Mouse (Mus musculus) CD4-positive, CD25-positive, alpha-beta regulatory T cell, adult 9 weeks (primary cell): ENCODE measurements around the gene C130060K24Rik. TPM values are rescaled to one million over a fixed set of nuclear protein-coding genes. Genes with fewer than 3 reads are reported as not detected.

ENCODE experiments used
- polyA plus RNA-seq: library from polyadenylated mRNA; unstranded; fragments of 100-300 nt; shearing (Covaris generic); gene quantifications from one replicate; pipeline ENCODE4 v1.2.1, GENCODE M21; 2017

Gene C130060K24Rik
- polyA plus RNA-seq: not detected

DNA sequence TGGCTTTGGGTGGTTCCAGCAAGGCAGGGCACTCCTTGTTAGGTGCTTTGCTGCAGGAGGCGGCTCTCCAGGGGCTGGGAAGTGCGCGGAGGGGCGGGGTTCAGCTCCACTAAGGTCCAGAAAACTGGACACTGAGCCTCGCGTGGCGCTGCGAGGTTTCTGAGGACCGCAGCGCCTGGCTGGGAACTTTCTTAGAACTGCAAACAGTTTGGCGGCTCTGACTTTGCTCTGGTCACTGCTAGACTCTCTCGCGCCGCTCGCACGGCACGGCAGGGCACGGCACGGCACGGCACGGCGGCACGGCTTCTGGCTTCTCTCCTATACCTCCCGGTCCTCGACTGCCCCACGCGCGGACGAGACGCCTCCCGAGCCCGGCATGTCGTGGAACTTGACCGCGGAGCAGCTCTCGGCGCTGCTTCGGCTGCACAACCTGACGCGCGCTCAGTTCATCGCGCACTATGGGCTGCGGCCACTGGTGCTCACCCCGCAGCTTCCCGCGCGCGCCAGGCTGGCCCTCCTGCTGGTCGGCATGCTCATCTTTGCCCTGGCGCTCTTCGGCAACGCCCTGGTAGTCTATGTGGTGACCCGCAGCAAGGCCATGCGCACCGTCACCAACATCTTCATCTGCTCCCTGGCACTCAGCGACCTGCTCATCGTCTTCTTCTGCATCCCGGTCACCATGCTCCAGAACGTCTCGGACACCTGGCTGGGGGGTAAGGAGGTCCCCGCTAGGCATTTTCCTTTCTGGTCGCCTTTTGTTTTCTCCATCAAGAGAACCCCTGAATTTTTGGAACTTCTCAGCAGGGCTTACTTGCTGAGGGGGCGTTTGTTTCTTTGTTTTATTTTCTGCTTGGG, at the start of gene C130060K24Rik:
TSS of gene C130060K24Rik (plus strand) at position 188 of the 855 bp plus-strand sequence.

Other genes with a start within 250 kb of the C130060K24Rik start
- 8.7 TPM for gene Hpgds, start 236.2 kb upstream of the C130060K24Rik start, polyA plus RNA-seq
- 4.2 TPM for gene Tnip3, start 144.2 kb downstream of the C130060K24Rik start, polyA plus RNA-seq